Mouse (Mus musculus): ENCODE measurements around the gene Slc6a6. TPM values are rescaled to one million over a fixed set of nuclear protein-coding genes. Genes with fewer than 3 reads are reported as not detected.

The Slc6a6 gene
- total and polyA plus RNA-seq, 3 experiments = 28.4 to 56.0 (median 31.3) TPM

GRCm38 (mm10) chr6:91703459-91703858, 19.6 kb downstream of the Slc6a6 start:
- Histone ChIP-seq H3K27me3 (replicated peaks) (no peaks in the 10 kb centered on the region), H3K79me2 (replicated peaks; ENCODE audit: control insufficient read depth, extremely low read depth, insufficient read depth, poor library complexity, severe bottlenecking) (no peaks in the 10 kb centered on the region)

GRCm38 (mm10) chr6:91704446-91704845, 20.6 kb downstream of the Slc6a6 start:
- in situ Hi-C loops (cut with MboI; ENCODE audit: low pct_ligation_motif_present, low pct_unique_long_range_greater_than_20kb, low sequenced_read_pairs) (no loop called here), dilution Hi-C loops (cut with MboI; ENCODE audit: extremely low pct_ligation_motif_present, extremely low pct_unique_long_range_greater_than_20kb, low sequenced_read_pairs) (no loop called here)
- H3K4me1 ChIP-seq (ENCODE audit: control insufficient read depth in 1 of 2, insufficient read depth in 2 of 2) = peaks cover 6 to 48% of the 10 kb centered on the region in 2 experiments

More at GRCm38 (mm10) chr6:91703459-91703858, 19.6 kb downstream of the Slc6a6 start:
- no peak overlapping the region for H3K4me2 ChIP-seq (ENCODE audit: insufficient read depth, low read depth, poor library complexity, severe bottlenecking)
- in situ Hi-C loops (cut with MboI; ENCODE audit: low pct_ligation_motif_present, low pct_unique_long_range_greater_than_20kb, low sequenced_read_pairs) = no loop called here
- DNase-seq (ENCODE audit: extremely low read depth) = no peak
- no peak for TF ChIP-seq EP300 (IDR thresholded peaks at IDR 0.05; ENCODE audit: low read length)
- no peak for TF ChIP-seq RAD21 (IDR thresholded peaks at IDR 0.05; ENCODE audit: low read depth, low read length)
- TF ChIP-seq POLR2AphosphoS2 (IDR thresholded peaks at IDR 0.05; ENCODE audit: low read depth, low read length) = no peak
- no peak overlapping the region for H3K27ac ChIP-seq (ENCODE audit: insufficient read depth, low read depth)
- peaks cover 10 to 68% of the 10 kb centered on the region in 2 experiments for H3K36me3 ChIP-seq (replicated peaks in 1 of 2; ENCODE audit: control insufficient read depth in 1 of 2, insufficient read depth in 1 of 2, low read length in 1 of 2)
- no peak overlapping the region for H3K9ac ChIP-seq (ENCODE audit: insufficient read depth, low read depth)
- dilution Hi-C loops (cut with MboI; ENCODE audit: extremely low pct_ligation_motif_present, extremely low pct_unique_long_range_greater_than_20kb, low sequenced_read_pairs) = no loop called here
- H3K4me1 ChIP-seq (ENCODE audit: control insufficient read depth in 1 of 2, insufficient read depth in 2 of 2) = peaks cover 13 to 58% of the 10 kb centered on the region in 2 experiments
- peaks cover 3% of the 10 kb centered on the region for H3K9me3 ChIP-seq (replicated peaks; ENCODE audit: low read length)
- H3K4me3 ChIP-seq (replicated peaks in 1 of 3; ENCODE audit: low read depth in 2 of 3, low read length in 2 of 3, poor library complexity in 1 of 3) = no peak overlapping the region

GRCm38 (mm10) chr6:91705651-91706050, 21.8 kb downstream of the Slc6a6 start:
- dilution Hi-C loops (cut with MboI; ENCODE audit: extremely low pct_ligation_motif_present, extremely low pct_unique_long_range_greater_than_20kb, low sequenced_read_pairs) (no loop called here), in situ Hi-C loops (cut with MboI; ENCODE audit: low pct_ligation_motif_present, low pct_unique_long_range_greater_than_20kb, low sequenced_read_pairs) (no loop called here)
- Histone ChIP-seq H3K4me2 (ENCODE audit: insufficient read depth, low read depth, poor library complexity, severe bottlenecking) (peak overlapping the region; percentile 42), H3K27me3 (replicated peaks) (no peaks in the 10 kb centered on the region), H3K4me1 (ENCODE audit: control insufficient read depth in 1 of 2, insufficient read depth in 2 of 2) (peaks cover 6 to 47% of the 10 kb centered on the region in 2 experiments), H3K27ac (ENCODE audit: insufficient read depth, low read depth) (peak overlapping the region; percentile 54), H3K79me2 (replicated peaks; ENCODE audit: control insufficient read depth, extremely low read depth, insufficient read depth, poor library complexity, severe bottlenecking) (no peaks in the 10 kb centered on the region), H3K9me3 (replicated peaks; ENCODE audit: low read length) (peaks cover 5% of the 10 kb centered on the region), H3K36me3 (replicated peaks in 1 of 2; ENCODE audit: control insufficient read depth in 1 of 2, insufficient read depth in 1 of 2, low read length in 1 of 2) (peaks cover 5 to 61% of the 10 kb centered on the region in 2 experiments), H3K4me3 (replicated peaks in 1 of 3; ENCODE audit: low read depth in 2 of 3, low read length in 2 of 3, poor library complexity in 1 of 3) (peak overlapping the region; percentile 13 to 38 (median 20)), H3K9ac (ENCODE audit: insufficient read depth, low read depth) (0 out of 2 replicates have a peak overlapping the region, but pooled peaks have one; percentile 4)
- no peak for DNase-seq (ENCODE audit: extremely low read depth)
- TF ChIP-seq RAD21 (IDR thresholded peaks at IDR 0.05; ENCODE audit: low read depth, low read length) = no peak
- 0 out of 2 replicates have a peak, but pooled peaks have one; percentile 16 for TF ChIP-seq TCF12 (IDR thresholded peaks at IDR 0.05; ENCODE audit: low read depth, low read length)
- TF ChIP-seq EP300 (IDR thresholded peaks at IDR 0.05; ENCODE audit: low read length) = peak; percentile 46; the same call in 1 of the 2 replicates
- peak; percentile 81 for TF ChIP-seq IRF4 (IDR thresholded peaks at IDR 0.05; ENCODE audit: low read depth, low read length)
- TF ChIP-seq CHD2 (IDR thresholded peaks at IDR 0.05; ENCODE audit: low read length) = no peak
- TF ChIP-seq ZKSCAN1 (IDR thresholded peaks at IDR 0.05; ENCODE audit: borderline replicate concordance, low read depth, low read length) = no peak
- TF ChIP-seq UBTF (IDR thresholded peaks at IDR 0.05; ENCODE audit: low read depth, low read length) = no peak
- no peak for TF ChIP-seq ELF1 (IDR thresholded peaks at IDR 0.05; ENCODE audit: low read depth, low read length)
- no peak for TF ChIP-seq MXI1 (IDR thresholded peaks at IDR 0.05; ENCODE audit: low read depth, low read length)
- 0 out of 2 replicates have a peak, but pooled peaks have one; percentile 6 for TF ChIP-seq MAFK (IDR thresholded peaks at IDR 0.05; ENCODE audit: insufficient replicate concordance, low read length)
- no peak for TF ChIP-seq MYC (IDR thresholded peaks at IDR 0.05; ENCODE audit: low read depth, low read length)
- no peak for TF ChIP-seq POLR2AphosphoS2 (IDR thresholded peaks at IDR 0.05; ENCODE audit: low read depth, low read length)
- TF ChIP-seq MAZ (IDR thresholded peaks at IDR 0.05; ENCODE audit: low read depth, low read length) = no peak
- TF ChIP-seq ETS1 (conservative IDR thresholded peaks at IDR 0.05; ENCODE audit: low read depth, low read length) = peak; percentile 48; the same call in 1 of the 2 replicates
- TF ChIP-seq HCFC1 (IDR thresholded peaks at IDR 0.05; ENCODE audit: low read depth, low read length) = no peak
- TF ChIP-seq E2F4 (IDR thresholded peaks at IDR 0.05; ENCODE audit: insufficient replicate concordance, low read depth, low read length) = no peak
- TF ChIP-seq NRF1 (IDR thresholded peaks at IDR 0.05; ENCODE audit: low read depth, low read length) = no peak

More at GRCm38 (mm10) chr6:91704446-91704845, 20.6 kb downstream of the Slc6a6 start:
- peaks cover 10 to 63% of the 10 kb centered on the region in 2 experiments for H3K36me3 ChIP-seq (replicated peaks in 1 of 2; ENCODE audit: control insufficient read depth in 1 of 2, insufficient read depth in 1 of 2, low read length in 1 of 2)
- TF ChIP-seq TCF12 (IDR thresholded peaks at IDR 0.05; ENCODE audit: low read depth, low read length) (no peak), EP300 (IDR thresholded peaks at IDR 0.05; ENCODE audit: low read length) (no peak), CHD2 (IDR thresholded peaks at IDR 0.05; ENCODE audit: low read length) (no peak), E2F4 (IDR thresholded peaks at IDR 0.05; ENCODE audit: insufficient replicate concordance, low read depth, low read length) (no peak), POLR2AphosphoS2 (IDR thresholded peaks at IDR 0.05; ENCODE audit: low read depth, low read length) (no peak), SMC3 (IDR thresholded peaks at IDR 0.05; ENCODE audit: low read depth, low read length) (no peak)
- no peak overlapping the region for H3K4me2 ChIP-seq (ENCODE audit: insufficient read depth, low read depth, poor library complexity, severe bottlenecking)
- no peak overlapping the region for H3K9ac ChIP-seq (ENCODE audit: insufficient read depth, low read depth)
- H3K27me3 ChIP-seq (replicated peaks) = no peaks in the 10 kb centered on the region
- H3K27ac ChIP-seq (ENCODE audit: insufficient read depth, low read depth) = no peak overlapping the region
- peaks cover 5% of the 10 kb centered on the region for H3K9me3 ChIP-seq (replicated peaks; ENCODE audit: low read length)
- no peak overlapping the region for H3K4me3 ChIP-seq (replicated peaks in 1 of 3; ENCODE audit: low read depth in 2 of 3, low read length in 2 of 3, poor library complexity in 1 of 3)
- no peak for DNase-seq (ENCODE audit: extremely low read depth)
- no peaks in the 10 kb centered on the region for H3K79me2 ChIP-seq (replicated peaks; ENCODE audit: control insufficient read depth, extremely low read depth, insufficient read depth, poor library complexity, severe bottlenecking)
